Mouse (Mus musculus) brown adipose tissue, adult 24 weeks (tissue): Measurements from ENCODE around the gene Srgn. TPM values are rescaled to one million over a fixed set of nuclear protein-coding genes. Genes with fewer than 3 reads are reported as not detected.
"Not testable (repeated sequence)": the region's sequence is repeated elsewhere in the genome, so short reads cannot be mapped to it uniquely, and the experiment has no call there.

Source experiments
- H3K27ac ChIP-seq: fragments of 200-500 bp; replicated peaks from 2 replicates; pipeline ENCODE4 v1.5.1; 2012; ENCODE audit warnings: low read depth, mild to moderate bottlenecking, low read length
- H3K4me1 ChIP-seq: fragments of 200-500 bp; 2 replicates; pipeline ENCODE4 v1.6.1; 2012; ENCODE audit warnings: low read length, mixed read lengths; ENCODE audit not compliant: control insufficient read depth, insufficient read depth, insufficient read length
- H3K4me3 ChIP-seq: fragments of 200-500 bp; 2 replicates; pipeline ENCODE4 v1.5.1; 2012; ENCODE audit warnings: low read depth, mild to moderate bottlenecking, low read length, moderate library complexity; ENCODE audit not compliant: insufficient read depth
- polyA plus RNA-seq: library from polyadenylated mRNA; stranded (reverse); fragments of >200 nt; gene quantifications from 2 replicates; pipeline ENCODE4 v1.2.4, GENCODE M21; 2012; ENCODE audit not compliant: missing spikeins, insufficient read depth, insufficient read length

Srgn gene
- polyA plus RNA-seq, 1 experiment = 48.5 TPM

GRCm38 (mm10) chr10:62507071-62507470 is 20.2 kb downstream of the Srgn start:
- peak overlapping the region; percentile 89 for H3K27ac ChIP-seq
- peaks cover 9% of the 10 kb centered on the region; the same call in 1 of the 2 replicates for H3K4me1 ChIP-seq
- peak overlapping the region; percentile 73 for H3K4me3 ChIP-seq

DNA sequence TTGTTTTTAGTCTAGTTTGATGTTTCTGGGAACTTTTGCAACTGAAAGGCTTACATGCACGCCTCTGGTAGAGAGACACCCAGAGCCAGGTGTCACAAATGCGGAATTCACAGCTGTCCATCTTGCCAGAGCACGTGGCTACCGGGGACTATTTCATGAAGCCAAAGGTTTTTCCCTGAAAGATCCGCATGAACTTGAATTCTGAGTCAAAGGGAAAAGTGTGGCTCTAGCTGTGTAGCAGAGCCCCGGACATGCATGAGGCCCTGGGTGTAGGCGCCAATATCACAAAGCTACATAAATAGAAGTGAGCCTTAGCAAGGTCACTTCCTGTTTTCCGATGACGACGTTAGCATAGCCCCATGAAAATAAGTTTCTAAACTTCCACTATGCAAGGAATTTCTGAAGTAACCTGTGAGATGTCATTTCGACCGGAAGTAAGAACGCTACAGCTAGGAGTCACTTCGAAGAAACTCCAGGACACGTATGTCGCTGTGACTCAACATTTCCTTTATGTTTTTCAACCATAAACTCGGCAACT is 21.2 kb downstream of the Srgn start:
- Histone ChIP-seq H3K4me1 (peaks cover 12% of the 10 kb centered on the region; the same call in 1 of the 2 replicates), H3K27ac (peak overlapping the region; percentile 89), H3K4me3 (peak overlapping the region; percentile 44)

DNA sequence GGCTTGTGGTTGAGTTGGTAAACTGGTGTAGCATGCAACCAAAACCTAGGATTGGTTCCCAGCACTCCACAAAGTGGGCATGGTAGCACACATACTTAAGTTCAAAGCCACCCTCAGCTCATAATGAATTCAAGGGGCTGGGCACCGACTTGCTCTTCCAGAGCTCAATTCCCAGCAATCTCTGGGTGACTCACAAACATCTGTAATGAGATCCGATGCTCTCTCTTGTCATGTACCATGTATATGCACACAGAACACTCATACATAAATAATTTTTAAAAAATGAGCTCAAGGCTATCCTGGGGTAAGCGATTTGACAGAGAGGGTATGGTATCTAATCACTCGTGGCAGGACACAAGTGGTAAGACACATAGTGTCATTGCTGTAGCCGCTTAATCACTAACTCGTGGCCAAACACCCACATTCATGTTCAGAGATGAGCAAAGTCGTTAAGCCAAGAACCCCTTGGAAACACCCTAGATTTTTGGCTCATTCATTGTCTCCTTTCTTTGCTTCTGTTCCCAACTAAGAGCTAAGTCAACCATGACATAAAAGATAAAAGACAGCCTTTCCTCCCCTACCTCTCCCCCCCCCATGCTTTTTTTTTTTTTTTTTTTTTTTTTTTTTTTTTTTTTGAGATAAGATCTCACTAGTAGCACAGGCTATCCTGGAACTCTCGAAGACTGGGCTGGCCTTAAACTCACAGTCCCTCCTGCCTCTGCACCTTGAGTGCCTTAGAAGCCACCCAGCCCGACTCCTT is 21.8 kb downstream of the Srgn start:
- H3K4me1 ChIP-seq = peaks cover 18% of the 10 kb centered on the region; the same call in 1 of the 2 replicates
- H3K27ac ChIP-seq = peak overlapping the region; percentile 89
- peak overlapping the region; percentile 44 for H3K4me3 ChIP-seq

- Histone ChIP-seq H3K4me1 (peaks cover 15% of the 10 kb centered on the region; the same call in 1 of the 2 replicates), H3K27ac (peak overlapping the region; percentile 80), H3K4me3 (no peak overlapping the region; the same call in 1 of the 2 replicates)
These were observed 23.2 kb downstream of the Srgn start for GRCm38 (mm10) chr10:62503836-62504628.

GRCm38 (mm10) chr10:62503353-62503752 is 23.9 kb downstream of the Srgn start:
- H3K4me1 ChIP-seq = peaks cover 15% of the 10 kb centered on the region; the same call in 1 of the 2 replicates
- peak overlapping the region; percentile 22 for H3K4me3 ChIP-seq
- peak overlapping the region; percentile 80 for H3K27ac ChIP-seq

DNA sequence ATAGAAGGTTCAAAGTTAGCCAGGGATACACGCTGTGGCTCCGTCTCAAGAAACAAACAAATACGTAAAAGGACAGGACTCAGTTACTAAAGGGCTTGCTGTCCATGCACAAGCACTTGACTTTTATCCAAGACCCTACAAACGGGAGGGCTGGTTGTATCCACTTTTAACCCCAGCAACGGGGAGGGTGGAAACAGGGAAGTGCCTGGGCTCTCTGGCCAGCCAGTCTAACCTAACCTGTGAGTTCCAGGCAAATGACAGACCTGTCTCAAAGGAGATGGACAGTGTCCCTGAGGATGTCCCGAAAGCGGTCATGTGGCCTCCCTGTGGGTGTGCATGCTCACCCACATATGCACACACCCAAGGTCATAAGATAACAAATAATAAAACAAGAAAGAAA is 25.3 kb downstream of the Srgn start:
- peaks cover 15% of the 10 kb centered on the region; the same call in 1 of the 2 replicates for H3K4me1 ChIP-seq
- H3K27ac ChIP-seq = peak overlapping the region; percentile 19
- no peak overlapping the region for H3K4me3 ChIP-seq

GRCm38 (mm10) chr10:62500916-62501615 is 26.2 kb downstream of the Srgn start:
- Histone ChIP-seq H3K4me3 (0 out of 2 replicates have a peak overlapping the region, but pooled peaks have one; percentile 10), H3K27ac (peak overlapping the region; percentile 53), H3K4me1 (peaks cover 15% of the 10 kb centered on the region; the same call in 1 of the 2 replicates)

DNA sequence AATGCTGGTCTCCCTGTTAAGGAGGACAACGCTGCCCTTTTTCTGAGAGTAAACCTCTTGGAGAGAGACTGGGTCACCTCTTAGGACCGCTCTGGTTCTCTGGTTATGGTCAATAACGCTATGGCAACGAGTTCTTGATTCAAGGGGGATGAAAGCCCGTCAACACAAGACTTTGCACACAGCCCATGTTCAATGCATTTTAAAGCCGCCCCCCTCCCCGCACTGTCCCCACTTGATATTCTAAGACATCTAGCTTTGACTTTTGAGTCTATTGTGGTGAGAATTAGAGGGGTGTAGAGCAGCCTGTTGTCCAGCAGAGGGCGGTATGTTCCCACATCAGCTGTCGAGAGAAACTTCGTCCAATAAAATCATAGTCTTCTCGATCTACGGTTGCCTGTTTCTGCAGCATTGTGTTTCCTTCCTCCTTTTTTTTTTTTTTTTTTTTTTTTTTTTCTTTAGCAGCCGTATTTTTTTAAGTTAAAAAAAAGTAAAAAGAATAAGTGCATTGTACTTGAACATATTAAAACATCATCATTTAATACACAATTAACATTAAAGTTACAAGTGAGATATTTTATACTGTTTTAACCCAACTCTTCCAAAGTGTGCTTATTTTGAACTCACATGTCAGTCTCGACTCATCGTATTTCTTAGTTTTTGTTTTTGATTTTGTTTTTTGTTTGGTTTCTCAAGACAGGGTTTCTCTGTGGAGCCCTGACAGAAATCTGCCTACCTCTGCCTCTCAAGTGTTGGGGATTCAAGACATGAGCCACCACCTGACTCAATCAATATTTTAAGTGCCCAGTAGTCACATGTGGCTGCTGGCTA is 26.9 kb downstream of the Srgn start:
- Histone ChIP-seq H3K4me3 (0 out of 2 replicates have a peak overlapping the region, but pooled peaks have one; percentile 10), H3K27ac (peak overlapping the region; percentile 53), H3K4me1 (peaks cover 15% of the 10 kb centered on the region; the same call in 1 of the 2 replicates)

GRCm38 (mm10) chr10:62491681-62492080 is 35.6 kb downstream of the Srgn start:
- H3K4me3 ChIP-seq, H3K27ac ChIP-seq, H3K4me1 ChIP-seq: not testable (repeated sequence)

GRCm38 (mm10) chr10:62488266-62488665 is 39.0 kb downstream of the Srgn start:
- H3K4me1 ChIP-seq = peaks cover 8% of the 10 kb centered on the region; the same call in 1 of the 2 replicates
- no peak overlapping the region for H3K4me3 ChIP-seq
- H3K27ac ChIP-seq = no peak overlapping the region

- Histone ChIP-seq H3K4me1 (peaks cover 10% of the 10 kb centered on the region; the same call in 1 of the 2 replicates), H3K27ac (peak within 1 kb of the TSS; percentile 84), H3K4me3 (peak within 1 kb of the TSS; percentile 94)
These were observed 40.4 kb downstream of the Srgn start, which contains the start of gene Vps26a for GRCm38 (mm10) chr10:62486618-62487415. Gene Vps26a (minus strand): TSS chr10:62486805.

DNA sequence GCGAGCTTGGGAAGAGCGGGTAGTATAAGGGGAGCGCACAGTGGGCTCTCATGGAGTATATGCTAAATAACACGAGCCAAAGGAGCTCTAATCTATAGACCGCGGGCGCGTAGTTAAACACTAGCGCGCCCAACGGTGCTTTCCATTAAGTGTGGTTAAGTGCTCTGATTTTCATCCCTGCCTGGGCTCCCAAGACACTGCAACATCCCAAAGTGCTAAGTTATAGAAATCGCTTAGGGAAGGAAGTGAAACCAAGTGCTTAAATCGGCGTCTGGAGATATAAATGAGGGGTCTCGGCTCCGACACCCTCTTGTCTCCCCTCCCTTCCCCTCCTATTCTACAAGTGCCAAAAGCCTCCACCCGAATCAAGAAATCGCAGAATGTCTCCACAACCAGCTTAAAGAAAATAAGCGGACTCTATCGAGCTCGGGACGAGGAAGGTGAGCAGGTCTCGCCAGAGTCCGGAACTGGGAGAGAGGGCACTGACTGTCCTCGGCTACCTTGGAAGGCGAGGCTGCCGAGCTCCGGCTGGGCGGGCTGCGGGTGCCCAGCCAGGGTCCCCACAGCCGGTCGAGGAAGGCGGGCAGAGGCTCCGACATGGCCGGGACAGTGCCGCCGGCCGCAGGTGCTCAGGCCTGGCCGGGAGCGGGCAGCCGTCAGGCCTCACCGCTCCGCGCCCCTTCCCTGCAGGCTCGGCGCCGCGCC is 41.2 kb downstream of the Srgn start:
- Histone ChIP-seq H3K27ac (peak overlapping the region; percentile 84), H3K4me3 (peak overlapping the region; percentile 94), H3K4me1 (peaks cover 10% of the 10 kb centered on the region; the same call in 1 of the 2 replicates)
